Mouse (Mus musculus) thymus, postnatal 14 days (tissue): ENCODE measurements at regions not wholly inside any gene's neighbourhood (a gene's known extent, or its start where the extent isn't known, plus 50 kb on each side); places are given as distances from the start of the nearest gene placed in this dataset.

Source experiments
- DNase-seq: peaks from one replicate; pipeline ENCODE4 v3.0.0; 2021

GRCm38 (mm10) chr5:75826283-75827098, 151.8 kb downstream of the Kdr start:
- no peak for DNase-seq

GRCm38 (mm10) chr5:75825576-75825975, 152.7 kb downstream of the Kdr start:
- DNase-seq: no peak

- DNase-seq: no peak
Measured at GRCm38 (mm10) chr5:75824660-75825059, 153.6 kb downstream of the Kdr start.

GRCm38 (mm10) chr5:75823646-75824045, 154.6 kb downstream of the Kdr start:
- no peak for DNase-seq

GRCm38 (mm10) chr5:75817396-75817795, 160.9 kb downstream of the Kdr start:
- DNase-seq: no peak

- DNase-seq: no peak
Measured at GRCm38 (mm10) chr5:75814393-75814984, 163.8 kb downstream of the Kdr start.

GRCm38 (mm10) chr5:75812686-75813085, 165.6 kb downstream of the Kdr start:
- no peak for DNase-seq

- DNase-seq: peak; percentile 43
Measured at GRCm38 (mm10) chr5:75808551-75809332, 169.5 kb downstream of the Kdr start.

GRCm38 (mm10) chr5:75805011-75805410, 173.2 kb downstream of the Kdr start:
- DNase-seq: no peak

GRCm38 (mm10) chr5:75804340-75804739, 173.9 kb downstream of the Kdr start:
- no peak for DNase-seq

- DNase-seq: no peak
Measured at GRCm38 (mm10) chr5:75803012-75803411, 175.2 kb downstream of the Kdr start.

GRCm38 (mm10) chr5:75800040-75800989, 177.9 kb downstream of the Kdr start:
- DNase-seq: no peak

GRCm38 (mm10) chr5:75799627-75800026, 178.6 kb downstream of the Kdr start:
- no peak for DNase-seq

- DNase-seq: no peak
Measured at GRCm38 (mm10) chr5:75793184-75793583, 185.1 kb downstream of the Kdr start.

- peak; percentile 41 for DNase-seq
Measured at GRCm38 (mm10) chr5:75791738-75792137, 186.5 kb downstream of the Kdr start.

- DNase-seq: no peak
Measured at GRCm38 (mm10) chr5:75788087-75788486, 190.2 kb downstream of the Kdr start.

GRCm38 (mm10) chr5:75786196-75786595, 192.1 kb downstream of the Kdr start:
- DNase-seq: no peak

- DNase-seq: no peak
Measured at GRCm38 (mm10) chr5:75784998-75785593, 193.2 kb downstream of the Kdr start.

- no peak for DNase-seq
Measured at GRCm38 (mm10) chr5:75770592-75770991, 195.9 kb downstream of the Kit start.

- no peak for DNase-seq
Measured at GRCm38 (mm10) chr5:75767213-75767612, 192.5 kb downstream of the Kit start.

GRCm38 (mm10) chr5:75762374-75762773, 187.7 kb downstream of the Kit start:
- DNase-seq: no peak
